Mouse (Mus musculus) naive thymus-derived CD4-positive, alpha-beta T cell, adult 2 months (primary cell): ENCODE data around the gene Lhx9.

ENCODE experiments used
- DNase-seq: peaks from one replicate; pipeline ENCODE4 v3.0.0-alpha.2; 2011; ENCODE audit warnings: low read depth

Gene Lhx9

GRCm38 (mm10) chr1:138848511-138849109 is at the start of gene Lhx9:
Gene Lhx9, minus strand, starts transcription at chr1:138848577.
- peak; percentile 41 for DNase-seq

- DNase-seq, result no peak
Observed at GRCm38 (mm10) chr1:138896088-138896487, 47.7 kb upstream of the Lhx9 start.

- no peak for DNase-seq
Observed at GRCm38 (mm10) chr1:138877470-138878254, 29.3 kb upstream of the Lhx9 start.

GRCm38 (mm10) chr1:138876371-138877045 is 28.1 kb upstream of the Lhx9 start:
- DNase-seq, result no peak

- DNase-seq, result peak; percentile 90
Observed at GRCm38 (mm10) chr1:138856101-138856950, 7.9 kb upstream of the Lhx9 start, which contains the start of gene 2310009B15Rik. Gene 2310009B15Rik, minus strand, starts transcription at chr1:138856852.

- DNase-seq, result no peak
Observed at GRCm38 (mm10) chr1:138850823-138851222, 2.4 kb upstream of the Lhx9 start.

GRCm38 (mm10) chr1:138850161-138850539 is 1.8 kb upstream of the Lhx9 start:
- no peak for DNase-seq

- DNase-seq, result no peak
Observed at GRCm38 (mm10) chr1:138849531-138850160, 1.3 kb upstream of the Lhx9 start.

- peak; percentile 46 for DNase-seq
Observed at GRCm38 (mm10) chr1:138848026-138848425, 351 bp downstream of the Lhx9 start.

- peak; percentile 39 for DNase-seq
Observed at GRCm38 (mm10) chr1:138847146-138847545, 1.2 kb downstream of the Lhx9 start.

GRCm38 (mm10) chr1:138846581-138846980 is 1.8 kb downstream of the Lhx9 start:
- peak; percentile 50 for DNase-seq

GRCm38 (mm10) chr1:138846131-138846530 is 2.2 kb downstream of the Lhx9 start:
- DNase-seq, result peak; percentile 28

- DNase-seq, result no peak
Observed at GRCm38 (mm10) chr1:138845481-138845880, 2.9 kb downstream of the Lhx9 start.

GRCm38 (mm10) chr1:138844166-138844565 is 4.2 kb downstream of the Lhx9 start:
- DNase-seq, result no peak

GRCm38 (mm10) chr1:138843361-138844091 is 4.9 kb downstream of the Lhx9 start:
- peak; percentile 54 for DNase-seq

- peak; percentile 37 for DNase-seq
Observed at GRCm38 (mm10) chr1:138842756-138843155, 5.6 kb downstream of the Lhx9 start.

- DNase-seq, result peak; percentile 35
Observed at GRCm38 (mm10) chr1:138842315-138842714, 6.1 kb downstream of the Lhx9 start.

- DNase-seq, result peak; percentile 52
Observed at GRCm38 (mm10) chr1:138841306-138842095, 6.9 kb downstream of the Lhx9 start.

- peak; percentile 51 for DNase-seq
Observed at GRCm38 (mm10) chr1:138840440-138841305, 7.7 kb downstream of the Lhx9 start.
